Mouse (Mus musculus) neutrophil, adult 5-6 weeks (primary cell): ENCODE results near the gene Tnfaip8l1. TPM values are rescaled to one million over a fixed set of nuclear protein-coding genes. Genes with fewer than 3 reads are reported as not detected.

Source experiments
- ATAC-seq: fragments of 151-379, 151-347 bp; 2 replicates; pipeline ENCODE4 v1.8.0; 2017; ENCODE audit warnings: mild to moderate bottlenecking, moderate TSS enrichment; ENCODE audit not compliant: insufficient number of reproducible peaks, poor library complexity, low FRiP score, severe bottlenecking; ENCODE audit errors: extremely low read depth
- total RNA-seq: library from RNA; stranded (forward); fragments of 200-1000 nt; gene quantifications from 2 replicates; pipeline ENCODE4 v1.2.3, GENCODE M21; 2017

Gene Tnfaip8l1
- total RNA-seq = 1.3 and 1.4 TPM in 2 replicates

- peak; percentile 95 for ATAC-seq
Observed at GRCm38 (mm10) chr17:56162231-56162774, at the start of gene Tnfaip8l1. Gene Tnfaip8l1 (plus strand): TSS chr17:56162477.

DNA sequence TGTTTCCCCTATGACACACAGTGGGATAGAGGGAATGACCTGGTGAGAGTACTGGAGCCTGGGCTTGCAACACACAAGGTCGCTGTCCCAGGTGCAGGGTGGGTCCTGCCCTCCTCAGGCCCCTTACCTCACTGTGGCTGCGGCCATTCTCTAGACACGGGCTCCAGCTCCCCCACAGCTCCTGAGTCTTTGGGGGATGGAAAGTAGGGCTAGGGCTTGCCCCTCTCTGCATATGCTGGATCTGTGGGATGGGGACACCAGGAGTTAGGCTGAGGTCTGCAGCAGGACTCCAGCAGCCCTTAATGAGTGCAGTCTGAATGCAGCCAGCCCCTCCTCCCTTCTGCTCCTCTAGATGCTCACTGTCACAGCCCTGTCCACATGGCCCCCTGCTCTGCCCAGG is 49.5 kb upstream of the Tnfaip8l1 start:
- no peak for ATAC-seq

DNA sequence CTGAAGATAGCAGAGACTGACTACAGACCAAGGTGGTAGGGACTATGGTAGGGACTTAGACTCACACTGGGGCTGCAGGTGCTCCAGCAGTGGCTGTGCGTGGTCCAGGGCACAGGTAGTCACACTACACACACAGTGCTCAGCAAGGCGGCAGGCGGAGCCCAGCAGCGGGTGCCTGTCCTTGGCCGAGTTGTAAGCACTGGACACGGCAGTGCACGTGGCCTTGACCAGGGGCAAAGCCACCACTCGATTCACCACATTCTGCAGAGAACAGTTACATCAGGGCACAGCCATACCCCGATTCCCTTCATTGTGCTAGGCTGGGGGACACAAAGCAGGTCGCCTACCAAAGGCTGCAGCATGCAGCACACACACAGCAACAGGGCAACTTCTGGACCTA is 46.1 kb upstream of the Tnfaip8l1 start:
- no peak for ATAC-seq

DNA sequence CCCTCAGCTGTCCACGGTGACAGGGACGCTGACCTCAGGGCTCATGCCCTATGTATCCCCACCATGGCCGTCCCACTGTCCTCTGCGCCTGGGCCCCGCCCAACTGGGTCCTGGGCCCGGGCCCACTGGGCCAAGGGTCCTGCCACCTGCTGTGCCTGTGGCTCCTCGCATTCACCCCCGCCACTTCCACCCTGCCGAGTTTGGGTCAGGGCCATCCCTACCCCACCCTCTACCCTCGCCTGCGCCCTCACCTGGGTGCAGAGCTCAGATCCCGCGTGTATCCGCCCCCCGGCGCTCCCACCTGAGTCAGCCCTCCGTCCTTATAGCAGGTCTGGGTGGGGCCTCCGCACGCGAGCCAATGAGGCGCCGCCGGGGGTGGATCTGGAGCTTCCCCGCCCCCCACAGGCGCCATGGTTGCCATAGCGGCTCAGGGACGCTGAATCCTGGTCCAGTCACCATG is 45.0 kb upstream of the Tnfaip8l1 start, which contains the start of gene Plin5:
Gene Plin5 (minus strand): TSS at position 346 of the 460 bp plus-strand sequence.
- ATAC-seq = 0 out of 2 replicates have a peak, but pooled peaks have one; percentile 18

- ATAC-seq = no peak
Observed at GRCm38 (mm10) chr17:56119431-56119830, 42.8 kb upstream of the Tnfaip8l1 start.

DNA sequence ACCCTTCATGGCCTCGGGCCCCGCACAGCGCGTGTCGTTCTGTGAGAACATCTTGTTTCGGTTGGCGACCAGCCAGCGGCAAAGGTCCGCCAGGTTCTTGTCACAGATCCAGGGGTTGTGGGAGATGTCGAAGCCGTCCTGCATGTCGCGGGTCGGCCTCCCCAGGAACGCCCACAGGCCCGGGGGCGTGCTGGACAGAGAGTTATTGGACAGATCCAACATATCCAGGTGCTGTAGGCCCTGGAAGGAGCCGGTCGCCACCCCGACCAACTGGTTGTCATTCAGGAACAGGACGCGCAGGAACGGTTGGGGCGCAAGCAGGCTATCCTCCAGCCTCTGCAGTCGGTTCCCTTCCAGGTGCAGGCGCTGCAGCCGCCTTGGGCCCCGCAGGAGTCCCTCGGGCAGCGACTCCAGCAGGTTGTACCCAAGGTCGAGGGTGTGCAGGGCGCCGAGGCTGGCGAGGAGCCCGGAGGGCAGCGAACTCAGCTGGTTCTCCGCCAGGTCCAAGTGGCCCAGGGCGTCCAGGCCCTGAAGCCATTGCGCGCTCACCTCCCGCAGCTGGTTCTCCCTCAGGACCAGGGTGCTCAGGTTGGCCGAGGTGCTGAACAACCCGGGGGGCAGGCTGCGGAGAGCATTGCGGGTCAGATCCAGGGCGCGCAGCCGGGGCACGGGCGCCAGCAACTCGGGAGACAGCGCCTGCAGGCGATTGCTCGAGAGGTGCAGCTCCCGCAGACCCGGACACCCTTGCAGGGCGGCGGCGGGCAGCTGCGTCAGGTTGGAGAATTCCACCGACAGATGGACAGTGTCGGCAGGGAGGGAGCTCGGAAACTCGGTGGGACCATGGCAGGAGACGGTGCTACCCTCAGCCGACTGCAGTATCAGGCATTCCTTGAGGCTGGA is 42.0 kb upstream of the Tnfaip8l1 start:
- ATAC-seq = no peak

GRCm38 (mm10) chr17:56121826-56122225 is 40.5 kb upstream of the Tnfaip8l1 start, which contains the start of gene Lrg1:
Gene Lrg1 (minus strand): TSS chr17:56122001.
- ATAC-seq = no peak

DNA sequence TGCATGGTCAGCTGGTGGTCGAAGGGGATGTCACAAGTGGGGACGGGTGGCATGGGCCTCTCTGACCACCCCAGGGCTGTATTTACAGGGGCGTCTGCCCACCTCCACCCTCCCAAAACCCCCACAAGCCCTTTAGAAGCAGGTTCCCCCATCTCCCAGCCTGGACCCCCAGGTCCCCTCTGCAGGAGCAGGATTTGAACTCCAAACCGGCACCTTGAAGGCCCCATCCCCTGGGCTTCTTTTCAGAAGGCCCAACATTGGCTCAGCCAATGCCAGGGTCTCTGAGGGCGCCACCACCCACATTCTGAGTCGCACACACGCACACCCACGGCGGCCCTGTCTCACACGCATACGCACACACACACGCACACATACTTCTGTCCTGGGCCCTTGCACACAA is 39.1 kb upstream of the Tnfaip8l1 start:
- no peak for ATAC-seq

DNA sequence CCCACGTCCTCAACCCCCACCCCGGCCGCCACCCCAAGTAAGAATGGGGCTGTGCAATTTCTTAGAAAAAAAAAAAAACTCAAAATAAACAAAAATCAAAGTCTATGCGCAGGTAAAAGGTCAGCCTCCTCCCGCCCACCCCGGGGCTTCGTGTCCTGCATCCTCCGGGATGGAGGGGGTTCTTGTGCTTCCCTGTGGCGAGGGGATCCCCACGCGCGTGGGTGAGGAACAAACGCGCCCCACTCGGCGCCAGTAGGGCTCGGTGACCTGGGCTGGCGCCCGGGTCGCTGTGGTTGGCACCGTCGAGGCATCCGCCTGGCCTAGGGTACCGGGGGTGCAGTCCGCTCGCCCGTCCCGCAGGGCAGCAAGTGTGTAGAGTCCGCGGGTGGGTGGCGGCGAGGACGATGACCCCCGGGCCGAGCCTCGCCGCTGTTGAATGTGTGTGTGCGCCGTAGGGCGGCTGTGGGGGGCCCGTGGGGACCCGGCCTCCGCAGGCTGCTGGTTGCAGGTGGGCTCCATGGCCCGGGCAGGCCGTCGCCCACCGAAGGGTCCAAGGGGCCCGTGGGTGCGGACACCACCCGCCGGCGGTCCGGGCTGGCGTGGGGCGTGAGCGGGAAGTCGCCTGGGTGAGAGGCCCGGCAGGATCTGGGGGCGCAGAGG is 38.5 kb upstream of the Tnfaip8l1 start:
- no peak for ATAC-seq

GRCm38 (mm10) chr17:56124377-56125275 is 37.7 kb upstream of the Tnfaip8l1 start:
- peak; percentile 36; the same call in 1 of the 2 replicates for ATAC-seq

- no peak for ATAC-seq
Observed at GRCm38 (mm10) chr17:56125276-56125630, 37.0 kb upstream of the Tnfaip8l1 start.

- no peak for ATAC-seq
Observed at GRCm38 (mm10) chr17:56126175-56126574, 36.1 kb upstream of the Tnfaip8l1 start.

- peak; percentile 17; the same call in 1 of the 2 replicates for ATAC-seq
Observed at GRCm38 (mm10) chr17:56128246-56128645, 34.0 kb upstream of the Tnfaip8l1 start.

DNA sequence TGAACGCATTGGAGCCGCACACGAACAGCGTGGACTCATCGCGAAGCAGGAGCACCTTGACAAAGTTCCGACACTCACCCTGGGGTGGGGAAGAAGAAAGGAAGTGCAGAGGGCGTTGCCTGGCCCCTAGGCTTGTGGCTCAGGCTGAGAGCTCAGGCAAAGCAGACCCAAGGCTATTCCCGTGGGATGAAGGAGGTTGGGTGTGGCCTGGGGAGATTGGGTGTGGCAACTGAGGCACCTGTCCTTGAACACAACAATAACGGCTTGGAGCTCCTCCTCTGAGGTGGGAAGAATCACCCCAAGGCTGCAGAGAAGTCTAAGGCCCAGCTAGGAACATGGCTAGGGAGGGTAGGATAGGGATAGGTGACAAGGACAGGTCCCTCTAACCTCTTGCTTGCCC is 31.1 kb upstream of the Tnfaip8l1 start:
- ATAC-seq = no peak

DNA sequence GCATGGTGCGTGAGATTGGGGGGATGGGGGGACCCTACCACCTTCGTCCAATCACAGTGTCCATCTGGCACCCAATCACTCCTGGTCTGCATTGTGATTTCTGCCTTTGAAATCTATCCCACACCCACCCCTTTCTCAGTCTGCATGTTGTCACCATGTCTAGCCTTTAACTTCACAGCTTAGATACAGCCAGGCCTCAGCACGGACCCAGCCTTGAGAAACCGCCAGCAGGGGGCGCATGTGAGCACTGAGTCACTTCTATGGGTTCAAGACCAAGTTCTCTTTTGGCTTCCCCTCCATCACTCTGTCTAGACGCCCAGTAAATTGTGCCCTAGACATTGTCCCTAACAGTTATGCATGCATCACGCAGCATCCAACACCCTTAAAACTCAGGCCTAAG is 30.5 kb upstream of the Tnfaip8l1 start:
- ATAC-seq = 0 out of 2 replicates have a peak, but pooled peaks have one; percentile 9

DNA sequence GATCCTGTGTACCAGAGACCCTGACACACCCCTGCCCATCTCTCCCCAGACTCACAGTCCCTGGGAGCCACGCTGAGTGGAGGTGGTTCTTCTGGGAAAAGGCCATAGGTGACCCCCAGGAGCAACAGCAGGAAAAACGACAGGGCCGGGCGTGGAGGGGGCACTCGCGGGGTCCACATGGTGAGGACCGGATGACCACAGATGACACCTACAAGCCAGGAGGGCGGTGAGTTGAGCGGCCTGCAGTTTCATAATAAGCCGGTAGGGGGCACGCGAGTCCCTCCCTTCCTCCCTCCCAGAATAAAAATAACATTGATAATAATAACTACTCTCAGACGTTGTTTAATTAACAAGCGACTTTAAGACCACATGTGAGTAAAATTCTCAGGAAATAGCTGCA is 29.6 kb upstream of the Tnfaip8l1 start:
- peak; percentile 41 for ATAC-seq

GRCm38 (mm10) chr17:56133457-56134363 is 28.6 kb upstream of the Tnfaip8l1 start:
- ATAC-seq = peak; percentile 64
